In the genomic region with DNA sequence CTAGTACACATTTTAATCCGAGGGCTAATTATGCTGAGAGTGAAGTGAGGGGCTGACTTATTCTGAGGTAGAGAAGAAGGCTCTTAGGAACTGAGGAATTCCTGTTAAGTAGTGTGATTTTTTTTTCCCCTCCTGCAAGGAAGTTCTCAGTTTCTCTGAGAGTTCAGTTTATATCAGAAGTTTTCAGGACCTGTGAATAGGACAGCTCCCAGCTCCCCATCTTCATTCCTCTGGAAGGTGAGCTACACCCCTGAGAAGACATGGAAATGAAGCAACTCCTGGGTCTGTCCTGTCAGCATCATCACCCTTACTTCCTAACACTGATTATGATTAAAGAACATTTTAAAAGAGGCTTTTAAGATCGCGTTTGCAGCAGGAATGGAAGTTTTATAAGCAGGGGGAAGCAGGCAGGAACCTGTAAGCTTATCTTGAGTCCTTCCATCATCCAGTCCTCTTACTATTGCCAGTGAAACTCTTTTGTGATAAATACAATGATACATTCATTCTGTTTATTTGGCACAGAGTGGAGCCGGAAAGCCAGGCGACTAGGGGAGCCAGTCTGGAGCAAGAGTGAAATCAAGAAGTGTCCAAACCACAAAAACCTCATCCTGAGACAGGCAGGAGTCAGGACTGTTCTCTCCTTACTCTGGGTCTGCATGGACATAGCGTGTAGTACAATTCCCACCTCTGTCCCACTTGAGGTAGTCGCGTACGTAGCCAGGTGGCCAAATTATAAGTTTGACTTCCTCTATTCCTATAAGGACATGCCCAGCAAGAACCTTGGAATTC, we compare ENCODE assay signal across 32 mouse cellular contexts. TPM values are rescaled to one million over a fixed set of nuclear protein-coding genes. Genes with fewer than 3 reads are reported as not detected.
DNase-seq lines count a peak whose midpoint lies in the region; ATAC-seq and TF ChIP-seq lines count a peak whose summit lies in the region.
"Had no signal": no experiment of that assay in that cellular context is flagged by ENCODE, and none has a peak within 500 bp of the region (broad histone marks: within the 10 kb centered on the region; RNA-seq: fewer than 3 reads in every experiment).

No protein-coding gene starts in this region.

- no peak for ATAC-seq in lung, embryonic 14.5 days (ENCODE audit: insufficient read depth)
- no peak for ATAC-seq in embryonic facial prominence, embryonic 14.5 days (ENCODE audit: low read depth)
- ATAC-seq in cerebellum, adult (ENCODE audit: insufficient number of reproducible peaks, low FRiP score, low TSS enrichment), result no peak
- ATAC-seq: activated CD4-positive, CD25-positive, alpha-beta regulatory T cell, adult 4 months; forebrain, embryonic 15.5 days; hindbrain, postnatal 0 days; intestine, embryonic 15.5 days; liver, embryonic 12.5 days; liver, postnatal 0 days had no signal

- DNase-seq in embryo, embryonic 10 days (ENCODE audit: low spot score), result peak; percentile 19
- no peak for DNase-seq in embryo, embryonic 9.5 days (ENCODE audit: extremely low spot score)
- DNase-seq in lung, embryonic 14.5 days, result peak; percentile 63
- DNase-seq in lung, adult 18-20 months, result no peak
- DNase-seq in embryonic facial prominence, embryonic 14.5 days (ENCODE audit: low spot score), result peak; percentile 10
- DNase-seq in mesoderm, embryonic 11.5 days (ENCODE audit: low read depth, low spot score), result peak; percentile 12
- no peak for DNase-seq in frontal cortex, postnatal 10 days (ENCODE audit: low spot score in 2 of 2)
- DNase-seq: adrenal gland, adult 2 months; adrenal gland, postnatal 36 days; cerebellum, adult 2 months; cerebellum, postnatal 14 days; gastrocnemius, postnatal 10 days; heart, postnatal 14 days; kidney, adult 2 months; kidney, postnatal 14 days; liver, postnatal 0 days; lung, postnatal 10 days; right cerebral cortex, postnatal 14 days had no signal

- 56% methylated on average over 9 of the region's 9 CpGs for WGBS in lung, embryonic 14.5 days
- WGBS in embryonic facial prominence, embryonic 14.5 days, result 66% methylated on average over 9 of the region's 9 CpGs

- no peak overlapping the region for H3K27ac ChIP-seq in lung, embryonic 14.5 days (ENCODE audit: low read depth)
- no peak overlapping the region for H3K27ac ChIP-seq in embryonic facial prominence, embryonic 14.5 days (replicated peaks; ENCODE audit: low read depth, low read length)
- H3K27ac ChIP-seq: embryonic facial prominence, embryonic 12.5 days; forebrain, embryonic 10.5 days; forebrain, embryonic 15.5 days; hindbrain, embryonic 10.5 days; hindbrain, postnatal 0 days; intestine, embryonic 15.5 days; limb, embryonic 13.5 days; liver, embryonic 12.5 days; macrophage; midbrain, embryonic 12.5 days; neural tube, embryonic 13.5 days had no signal

- no peak for TF ChIP-seq CTCF in lung, embryonic 14.5 days (IDR thresholded peaks at IDR 0.05; ENCODE audit: low read depth)

- H3K9me3 ChIP-seq in lung, embryonic 14.5 days (ENCODE audit: low read depth, low read length), result no peaks in the 10 kb centered on the region
- H3K9me3 ChIP-seq in embryonic facial prominence, embryonic 14.5 days (ENCODE audit: control insufficient read depth, low read length), result no peaks in the 10 kb centered on the region
- H3K9me3 ChIP-seq: embryonic facial prominence, embryonic 12.5 days; forebrain, embryonic 10.5 days; forebrain, embryonic 15.5 days; hindbrain, embryonic 10.5 days; intestine, embryonic 15.5 days; limb, embryonic 13.5 days; liver, embryonic 12.5 days; midbrain, embryonic 12.5 days; neural tube, embryonic 13.5 days had no signal

- no peak overlapping the region for H3K4me2 ChIP-seq in lung, embryonic 14.5 days
- H3K4me2 ChIP-seq in embryonic facial prominence, embryonic 14.5 days (ENCODE audit: low read depth, low read length), result no peak overlapping the region
- H3K4me2 ChIP-seq: embryonic facial prominence, embryonic 12.5 days; forebrain, embryonic 15.5 days; intestine, embryonic 15.5 days; limb, embryonic 13.5 days; liver, embryonic 12.5 days; midbrain, embryonic 12.5 days; neural tube, embryonic 13.5 days had no signal

- H3K9ac ChIP-seq in lung, embryonic 14.5 days, result no peak overlapping the region
- H3K9ac ChIP-seq in embryonic facial prominence, embryonic 14.5 days (ENCODE audit: low read depth, low read length), result no peak overlapping the region
- H3K9ac ChIP-seq: embryonic facial prominence, embryonic 12.5 days; forebrain, embryonic 15.5 days; intestine, embryonic 15.5 days; limb, embryonic 13.5 days; liver, embryonic 12.5 days; liver, postnatal 0 days; midbrain, embryonic 12.5 days; neural tube, embryonic 13.5 days had no signal

- no peaks in the 10 kb centered on the region for H3K36me3 ChIP-seq in lung, embryonic 14.5 days (ENCODE audit: insufficient read depth)
- H3K36me3 ChIP-seq in embryonic facial prominence, embryonic 14.5 days (ENCODE audit: control insufficient read depth, insufficient read depth, low read length), result no peaks in the 10 kb centered on the region
- H3K36me3 ChIP-seq: embryonic facial prominence, embryonic 12.5 days; forebrain, embryonic 10.5 days; forebrain, embryonic 15.5 days; hindbrain, embryonic 10.5 days; intestine, embryonic 15.5 days; limb, embryonic 13.5 days; liver, embryonic 12.5 days; midbrain, embryonic 12.5 days; neural tube, embryonic 13.5 days had no signal

- H3K4me3 ChIP-seq in lung, embryonic 14.5 days (ENCODE audit: low read depth, low read length), result no peak overlapping the region
- no peak overlapping the region for H3K4me3 ChIP-seq in embryonic facial prominence, embryonic 14.5 days (ENCODE audit: low read depth, low read length)
- H3K4me3 ChIP-seq: embryonic facial prominence, embryonic 12.5 days; forebrain, embryonic 10.5 days; forebrain, embryonic 15.5 days; hindbrain, embryonic 10.5 days; intestine, embryonic 15.5 days; limb, embryonic 13.5 days; liver, embryonic 12.5 days; midbrain, embryonic 12.5 days; myocyte; neural tube, embryonic 13.5 days had no signal

- no peaks in the 10 kb centered on the region for H3K27me3 ChIP-seq in lung, embryonic 14.5 days (ENCODE audit: insufficient read depth, low read length)
- H3K27me3 ChIP-seq in embryonic facial prominence, embryonic 14.5 days (replicated peaks; ENCODE audit: control insufficient read depth, insufficient read depth, low read length), result no peaks in the 10 kb centered on the region
- H3K27me3 ChIP-seq: embryonic facial prominence, embryonic 12.5 days; forebrain, embryonic 15.5 days; intestine, embryonic 15.5 days; limb, embryonic 13.5 days; liver, embryonic 12.5 days; midbrain, embryonic 12.5 days; neural tube, embryonic 13.5 days had no signal

- H3K4me1 ChIP-seq in lung, embryonic 14.5 days (ENCODE audit: insufficient read depth), result no peaks in the 10 kb centered on the region
- no peaks in the 10 kb centered on the region for H3K4me1 ChIP-seq in embryonic facial prominence, embryonic 14.5 days (ENCODE audit: control insufficient read depth, insufficient read depth, low read length)
- H3K4me1 ChIP-seq: embryonic facial prominence, embryonic 12.5 days; forebrain, embryonic 15.5 days; intestine, embryonic 15.5 days; limb, embryonic 13.5 days; liver, embryonic 12.5 days; midbrain, embryonic 12.5 days; neural tube, embryonic 13.5 days had no signal

RNA-seq across cellular contexts. Expression of a gene that starts 37.3 kb away (rescaled TPM):
- polyA plus RNA-seq in lung, embryonic 14.5 days (2014; fragmentation: Nextera tagmentation; extraction: Ambion mirVana), result 14.5 and 15.6 TPM in 2 replicates
- polyA plus RNA-seq in embryonic facial prominence, embryonic 14.5 days (2014; fragmentation: Nextera tagmentation; extraction: Ambion mirVana), result 11.2 and 15.8 TPM in 2 replicates

Comparison
In these comparisons a context has a peak if more than half of its experiments do, and no peak if none do; other contexts are left out.
1. DNase-seq: peak in embryo, embryonic 10 days (single experiment), lung, embryonic 14.5 days (single experiment), embryonic facial prominence, embryonic 14.5 days (single experiment) and mesoderm, embryonic 11.5 days (single experiment); none in embryo, embryonic 9.5 days (single experiment), lung, adult 18-20 months (0 of 2) and frontal cortex, postnatal 10 days (0 of 2).